Mouse (Mus musculus) midbrain, embryonic 15.5 days (tissue): ENCODE results near the gene Btbd35f7. TPM values are rescaled to one million over a fixed set of nuclear protein-coding genes. Genes with fewer than 3 reads are reported as not detected.
"Not testable (repeated sequence)": the region's sequence is repeated elsewhere in the genome, so short reads cannot be mapped to it uniquely, and the experiment has no call there.

Source experiments
- ATAC-seq: fragments of 200-750 bp; cut with Nextera tagmentation; replicated peaks from 2 replicates; pipeline ENCODE4 v1.8.0; 2017; ENCODE audit warnings: moderate TSS enrichment
- H3K27ac ChIP-seq: fragments of 300-500 bp; sonication (generic); 2 replicates; pipeline ENCODE4 v1.5.1; 2015; ENCODE audit warnings: mild to moderate bottlenecking, inconsistent platforms
- H3K27me3 ChIP-seq: fragments of 300-500 bp; sonication (generic); replicated peaks from 2 replicates; pipeline ENCODE4 v1.6.1; 2015; ENCODE audit warnings: inconsistent platforms
- H3K36me3 ChIP-seq: fragments of 300-500 bp; sonication (generic); replicated peaks from 2 replicates; pipeline ENCODE4 v1.6.1; 2015; ENCODE audit warnings: inconsistent platforms
- H3K4me1 ChIP-seq: fragments of 300-500 bp; sonication (generic); 2 replicates; pipeline ENCODE4 v1.6.1; 2015; ENCODE audit warnings: inconsistent platforms
- H3K4me2 ChIP-seq: fragments of 300-500 bp; sonication (generic); 2 replicates; pipeline ENCODE4 v1.6.1; 2015; ENCODE audit warnings: inconsistent platforms, mild to moderate bottlenecking, moderate library complexity
- H3K4me3 ChIP-seq: fragments of 300-500 bp; sonication (generic); 2 replicates; pipeline ENCODE4 v1.5.1; 2015; ENCODE audit warnings: mild to moderate bottlenecking, inconsistent platforms
- H3K9ac ChIP-seq: fragments of 300-500 bp; sonication (generic); 2 replicates; pipeline ENCODE4 v1.6.1; 2015; ENCODE audit warnings: mild to moderate bottlenecking, inconsistent platforms
- H3K9me3 ChIP-seq: fragments of 300-500 bp; sonication (generic); 2 replicates; pipeline ENCODE4 v1.6.1; 2016; ENCODE audit warnings: inconsistent platforms
- WGBS: fragments of 180-500 bp; shearing (Covaris S2); methylation state at CpG from one replicate; pipeline ENCODE4 v1.1.7; 2015; ENCODE audit warnings: mixed read lengths; 5-methylcytosine and 5-hydroxymethylcytosine counted together
- polyA plus RNA-seq: library from polyadenylated mRNA; unstranded; fragments of >200 nt; fragmentation: Nextera tagmentation; extraction: Ambion mirVana; gene quantifications from 2 replicates; pipeline ENCODE4 v1.2.1, GENCODE M21; 2015

Btbd35f7 gene
- not detected in 2 replicates for polyA plus RNA-seq

DNA sequence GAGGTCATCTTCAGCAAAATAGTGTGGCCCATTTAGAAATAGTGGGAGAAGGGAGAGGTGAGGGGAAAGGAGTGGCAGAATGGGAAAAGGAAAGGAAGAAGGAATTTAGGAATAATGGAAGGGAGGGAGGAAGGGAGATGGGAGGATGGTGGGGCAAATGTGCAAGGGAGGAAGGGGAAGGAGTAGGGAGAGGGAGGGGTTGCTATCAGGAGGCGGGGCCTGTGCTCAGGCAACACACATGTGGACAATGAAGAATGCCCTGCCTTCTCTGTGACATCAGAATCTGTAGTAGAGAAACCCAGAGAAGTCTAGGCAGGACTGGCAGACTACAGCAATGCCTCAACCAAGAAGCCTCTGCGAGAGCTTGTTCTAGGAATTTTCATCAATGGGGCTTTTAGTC is at the start of gene Btbd35f7:
Btbd35f7 (plus strand) TSS at position 301 of the 400 bp plus-strand sequence.
- H3K27me3 ChIP-seq, H3K36me3 ChIP-seq, ATAC-seq, H3K9ac ChIP-seq, H3K9me3 ChIP-seq, H3K4me3 ChIP-seq, H3K4me1 ChIP-seq, H3K27ac ChIP-seq, H3K4me2 ChIP-seq: not testable (repeated sequence)
- no CpG with 5 or more reads among the region's 2 CpGs for WGBS

Other genes starting within 250 kb of the Btbd35f7 start
- gene Mycs, start 199.8 kb upstream of the Btbd35f7 start, polyA plus RNA-seq = 0.11 TPM in 1 of 2 replicates, not detected in the other